Mouse (Mus musculus) midbrain, embryonic 16.5 days (tissue): ENCODE measurements around the gene Atf6. TPM values are rescaled to one million over a fixed set of nuclear protein-coding genes. Genes with fewer than 3 reads are reported as not detected.

Experiments used
- ATAC-seq: fragments of 200-750 bp; cut with Nextera tagmentation; 2 replicates; pipeline ENCODE4 v1.8.0; 2017; ENCODE audit warnings: moderate TSS enrichment
- H3K27ac ChIP-seq: fragments of 300-500 bp; sonication (generic); 2 replicates; pipeline ENCODE4 v1.5.1; 2014; ENCODE audit warnings: mild to moderate bottlenecking, low read length, mixed read lengths
- H3K27me3 ChIP-seq: fragments of 300-500 bp; sonication (generic); 2 replicates; pipeline ENCODE4 v1.6.1; 2014; ENCODE audit warnings: low read depth, low read length, mixed read lengths; ENCODE audit not compliant: control insufficient read depth, insufficient read depth
- H3K36me3 ChIP-seq: fragments of 300-500 bp; sonication (generic); 2 replicates; pipeline ENCODE4 v1.6.1; 2014; ENCODE audit warnings: mild to moderate bottlenecking, low read length, moderate library complexity, mixed read lengths; ENCODE audit not compliant: control insufficient read depth, insufficient read depth
- H3K4me1 ChIP-seq: fragments of 300-500 bp; sonication (generic); 2 replicates; pipeline ENCODE4 v1.6.1; 2014; ENCODE audit warnings: mild to moderate bottlenecking, low read length, mixed read lengths; ENCODE audit not compliant: control insufficient read depth, insufficient read depth
- H3K4me2 ChIP-seq: fragments of 300-500 bp; sonication (generic); 2 replicates; pipeline ENCODE4 v1.6.1; 2014; ENCODE audit warnings: mild to moderate bottlenecking, low read length, mixed read lengths
- H3K4me3 ChIP-seq: fragments of 300-500 bp; sonication (generic); 2 replicates; pipeline ENCODE4 v1.5.1; 2014; ENCODE audit warnings: low read depth, mild to moderate bottlenecking, low read length, moderate library complexity, mixed read lengths
- H3K9ac ChIP-seq: fragments of 300-500 bp; sonication (generic); 2 replicates; pipeline ENCODE4 v1.6.1; 2014; ENCODE audit warnings: low read depth, low read length, mixed read lengths
- H3K9me3 ChIP-seq: fragments of 300-500 bp; sonication (generic); replicated peaks from 2 replicates; pipeline ENCODE4 v1.6.1; 2014; ENCODE audit warnings: mild to moderate bottlenecking, low read length, mixed read lengths; ENCODE audit not compliant: control insufficient read depth, poor library complexity, severe bottlenecking
- WGBS: fragments of 180-500 bp; shearing (Covaris S2); extraction: QIAGEN DNeasy Blood & Tissue Kit; methylation state at CpG from one replicate; pipeline ENCODE4 v1.1.7; 2014; 5-methylcytosine and 5-hydroxymethylcytosine counted together
- polyA plus RNA-seq: library from polyadenylated mRNA; unstranded; fragments of >200 nt; fragmentation: Nextera tagmentation; extraction: Ambion mirVana; gene quantifications from 2 replicates; pipeline ENCODE4 v1.2.1, GENCODE M21; 2015

Gene Atf6
- polyA plus RNA-seq, result 6.9 and 8.1 TPM in 2 replicates

DNA sequence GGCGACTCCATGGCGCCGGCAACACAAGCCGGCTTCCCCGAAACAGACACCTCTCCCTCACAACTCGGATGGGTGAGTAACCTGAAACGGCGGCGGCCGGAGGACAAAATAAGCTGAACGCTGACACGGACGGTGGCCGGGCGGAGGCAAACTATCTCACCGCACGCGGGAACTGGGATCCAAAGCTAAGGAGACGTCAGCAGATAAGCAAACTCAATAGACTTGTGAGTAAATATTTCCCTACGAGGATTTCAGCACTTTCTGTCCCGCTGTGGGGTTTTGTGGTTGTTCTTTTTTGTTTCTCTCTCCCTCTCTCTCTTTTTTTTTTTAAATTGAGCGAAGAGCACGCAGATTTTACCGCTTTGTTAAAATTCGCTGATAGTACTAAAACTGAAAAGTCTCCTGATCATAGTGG is at the start of gene Atf6:
Atf6 (minus strand) TSS at position 81 of the 415 bp plus-strand sequence.
- peak within 1 kb of the TSS; percentile 75 for H3K4me3 ChIP-seq
- H3K4me2 ChIP-seq, result peak within 1 kb of the TSS; percentile 77
- peak within 1 kb of the TSS; percentile 77 for H3K27ac ChIP-seq
- no peaks in the 10 kb centered on the region for H3K36me3 ChIP-seq
- under 1% methylated on average over 25 of the region's 25 CpGs for WGBS
- no peaks in the 10 kb centered on the region for H3K9me3 ChIP-seq
- H3K9ac ChIP-seq, result peak within 1 kb of the TSS; percentile 83
- H3K27me3 ChIP-seq, result no peaks in the 10 kb centered on the region
- peaks cover 17% of the 10 kb centered on the region for H3K4me1 ChIP-seq
- ATAC-seq, result peak; percentile 69

DNA sequence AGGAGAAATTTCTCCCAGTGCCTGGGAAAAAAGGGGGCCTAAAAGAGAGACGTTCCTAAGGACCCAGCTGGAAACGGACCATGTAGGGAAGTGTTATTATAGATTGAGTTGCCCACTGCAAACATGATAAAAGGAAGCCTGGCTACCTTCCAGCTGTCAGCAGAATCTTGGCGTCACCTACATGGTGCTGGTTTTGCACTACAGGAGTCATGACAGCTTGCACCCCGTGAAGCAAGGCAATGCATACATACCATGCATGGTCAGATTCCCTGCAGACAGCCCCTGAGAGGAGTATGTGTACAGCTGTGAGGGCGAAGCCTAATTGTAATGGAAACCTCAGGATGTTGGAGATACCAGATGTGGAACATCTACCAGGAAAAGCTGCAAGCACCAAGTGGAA is 48.1 kb upstream of the Atf6 start:
- Histone ChIP-seq H3K4me3 (no peak overlapping the region), H3K27me3 (0 out of 2 replicates have a peak, but pooled peaks cover 2% of the 10 kb centered on the region), H3K4me2 (no peak overlapping the region), H3K36me3 (no peaks in the 10 kb centered on the region), H3K9me3 (no peaks in the 10 kb centered on the region), H3K27ac (no peak overlapping the region), H3K4me1 (no peaks in the 10 kb centered on the region), H3K9ac (no peak overlapping the region)
- WGBS, result 80% methylated on average over 5 of the region's 5 CpGs
- no peak for ATAC-seq

DNA sequence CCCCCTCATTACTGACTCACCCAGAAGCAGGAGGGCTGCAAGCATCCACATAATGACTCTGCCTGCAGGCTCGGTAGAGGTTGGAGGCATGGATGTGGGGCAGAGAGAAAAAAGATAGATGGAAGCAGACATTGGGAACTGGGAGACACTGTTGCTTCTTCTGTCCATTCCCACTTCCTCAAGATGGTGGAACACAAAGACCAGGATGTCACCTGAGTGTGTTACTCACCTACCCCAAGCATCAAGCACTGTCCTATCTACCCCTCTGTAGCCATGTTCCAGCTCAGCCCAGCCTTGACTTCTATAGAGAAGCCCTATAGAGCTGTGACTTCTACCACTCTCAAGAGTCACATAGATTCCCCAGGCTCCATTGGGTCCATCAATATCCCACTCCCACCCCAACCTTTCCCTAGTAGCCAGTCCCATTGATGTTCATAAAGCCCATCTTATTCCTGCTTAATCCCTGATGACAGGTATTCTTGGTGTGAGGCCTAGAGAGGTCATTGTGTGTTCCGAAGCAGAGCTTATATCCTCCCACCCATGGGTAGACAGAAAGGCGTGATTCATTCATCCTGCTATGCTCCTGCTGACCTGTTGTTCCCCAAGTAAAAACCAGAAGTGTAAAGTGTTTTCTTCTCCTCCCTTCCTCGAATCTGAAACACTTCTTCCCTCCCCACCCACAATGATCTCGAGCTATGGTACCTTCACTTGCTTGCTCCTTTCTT is 45.5 kb upstream of the Atf6 start, which contains the start of gene Fcrlb:
Fcrlb (minus strand) TSS at position 51 of the 725 bp plus-strand sequence.
- H3K4me2 ChIP-seq, result no peak within 1 kb of the TSS
- no peak within 1 kb of the TSS for H3K9ac ChIP-seq
- no peak for ATAC-seq
- WGBS, result 64% methylated on average over 5 of the region's 5 CpGs
- peaks cover 10% of the 10 kb centered on the region for H3K27me3 ChIP-seq
- no peak within 1 kb of the TSS for H3K4me3 ChIP-seq
- H3K4me1 ChIP-seq, result peaks cover 5% of the 10 kb centered on the region; the same call in 1 of the 2 replicates
- H3K27ac ChIP-seq, result no peak within 1 kb of the TSS
- H3K9me3 ChIP-seq, result no peaks in the 10 kb centered on the region
- H3K36me3 ChIP-seq, result no peaks in the 10 kb centered on the region

DNA sequence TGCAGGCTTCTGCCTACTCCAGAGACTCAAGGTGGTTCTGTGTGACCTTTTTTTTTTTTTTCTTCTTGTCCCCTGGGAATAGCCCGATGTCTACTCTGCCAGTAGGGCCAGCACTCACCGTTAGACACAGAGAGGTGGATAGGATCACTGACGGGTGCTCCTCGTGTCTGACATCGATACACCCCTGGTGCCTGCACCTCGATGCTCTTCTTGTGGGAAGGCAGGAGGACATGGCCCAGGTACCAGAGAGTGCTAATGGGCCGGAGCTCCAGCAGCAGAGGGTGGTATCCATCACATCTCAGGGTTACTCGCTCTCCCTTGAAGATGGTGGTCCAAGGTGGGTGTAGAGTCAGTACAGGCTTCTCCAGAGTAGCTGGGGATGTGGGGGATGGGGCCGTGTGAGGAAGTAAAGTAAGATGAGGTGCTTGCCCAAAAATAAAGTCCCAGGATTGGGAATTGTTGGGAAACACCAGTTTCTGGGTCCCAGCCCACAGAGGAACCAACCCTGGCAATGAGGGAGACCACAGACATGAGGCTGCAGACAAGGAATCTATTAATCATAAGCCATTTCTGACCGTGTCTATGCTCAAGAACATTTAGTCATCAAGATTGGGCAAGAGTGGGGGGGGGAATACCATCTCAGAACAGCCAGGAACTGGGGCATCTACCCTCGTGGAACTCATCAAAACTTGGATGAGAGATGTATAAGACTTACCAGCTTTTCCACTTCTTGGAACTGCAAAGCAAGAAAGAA is 44.5 kb upstream of the Atf6 start:
- 83% methylated on average over 11 of the region's 11 CpGs for WGBS
- Histone ChIP-seq H3K4me3 (no peak overlapping the region), H3K4me1 (peaks cover 5% of the 10 kb centered on the region; the same call in 1 of the 2 replicates), H3K4me2 (no peak overlapping the region), H3K9me3 (no peaks in the 10 kb centered on the region), H3K27ac (no peak overlapping the region), H3K27me3 (peaks cover 10% of the 10 kb centered on the region), H3K9ac (no peak overlapping the region), H3K36me3 (no peaks in the 10 kb centered on the region)
- ATAC-seq, result no peak

DNA sequence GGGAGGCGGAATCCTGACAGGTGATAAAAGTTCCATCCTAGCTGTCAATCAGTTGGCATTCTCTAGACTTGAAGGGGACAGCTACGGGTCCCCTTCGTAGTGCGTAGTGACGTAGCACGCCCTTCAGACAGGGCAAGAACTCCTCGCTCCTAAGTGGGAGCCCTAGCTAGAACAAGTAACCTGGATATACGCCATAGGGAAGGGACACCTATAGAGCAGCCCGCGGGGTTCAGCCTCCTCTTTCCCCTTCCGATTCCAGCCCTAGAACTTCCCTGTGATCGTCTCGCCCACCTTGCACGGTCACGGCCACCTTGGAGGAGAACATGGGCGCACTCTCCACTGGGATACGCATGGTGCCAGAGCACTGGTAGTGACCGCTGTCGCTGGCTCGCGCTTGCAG is 40.8 kb upstream of the Atf6 start:
- Histone ChIP-seq H3K4me3 (peak overlapping the region; percentile 54), H3K27ac (no peak overlapping the region), H3K9me3 (no peaks in the 10 kb centered on the region), H3K4me2 (peak overlapping the region; percentile 97), H3K9ac (peak overlapping the region; percentile 73), H3K27me3 (peaks cover 10% of the 10 kb centered on the region), H3K36me3 (no peaks in the 10 kb centered on the region), H3K4me1 (peaks cover 5% of the 10 kb centered on the region; the same call in 1 of the 2 replicates)
- ATAC-seq, result peak; percentile 75
- whole genome bisulfite sequencing, result 2% methylated on average over 21 of the region's 21 CpGs

DNA sequence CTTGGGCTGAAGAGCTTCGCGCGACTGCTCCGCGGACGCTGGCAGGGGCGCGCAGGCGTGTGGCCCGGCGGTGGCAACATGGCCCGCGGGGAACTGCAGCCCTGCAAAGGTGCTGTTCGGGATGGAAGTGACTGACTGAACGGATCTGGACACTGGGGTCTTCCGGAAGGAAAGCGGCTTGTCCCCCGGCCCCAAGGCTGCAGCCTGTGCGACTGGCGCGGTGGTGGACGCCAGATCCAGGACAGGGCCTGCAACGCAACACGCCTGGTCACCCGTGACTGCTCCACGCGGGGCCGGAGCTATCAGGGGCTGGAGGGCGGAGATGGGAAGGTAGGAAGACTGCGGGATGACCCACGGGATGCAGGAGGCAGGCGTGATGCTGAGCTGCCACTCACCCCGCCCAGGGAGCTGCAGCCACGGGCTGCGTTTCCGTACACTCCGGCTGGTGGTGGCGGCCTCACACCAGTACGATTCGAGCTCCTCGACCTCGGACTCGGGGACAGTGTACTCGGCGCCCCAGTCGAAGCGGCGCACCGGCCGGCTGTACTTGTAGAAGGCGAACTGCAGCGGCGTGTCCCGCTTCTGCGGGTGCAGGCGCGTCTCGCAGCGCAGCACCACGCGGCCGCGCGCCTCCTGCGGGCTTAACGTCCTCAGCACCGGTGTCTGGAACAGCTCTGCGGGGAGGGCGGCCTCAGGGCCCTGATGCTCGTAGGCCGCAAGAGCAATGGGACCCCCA is 40.1 kb upstream of the Atf6 start:
- Histone ChIP-seq H3K9me3 (no peaks in the 10 kb centered on the region), H3K4me2 (peak overlapping the region; percentile 97), H3K36me3 (no peaks in the 10 kb centered on the region), H3K4me3 (peak overlapping the region; percentile 54), H3K9ac (peak overlapping the region; percentile 73), H3K27ac (0 out of 2 replicates have a peak overlapping the region, but pooled peaks have one; percentile 9), H3K4me1 (peaks cover 5% of the 10 kb centered on the region; the same call in 1 of the 2 replicates), H3K27me3 (peaks cover 8% of the 10 kb centered on the region)
- ATAC-seq, result peak; percentile 88
- WGBS, result under 1% methylated on average over 71 of the region's 71 CpGs

DNA sequence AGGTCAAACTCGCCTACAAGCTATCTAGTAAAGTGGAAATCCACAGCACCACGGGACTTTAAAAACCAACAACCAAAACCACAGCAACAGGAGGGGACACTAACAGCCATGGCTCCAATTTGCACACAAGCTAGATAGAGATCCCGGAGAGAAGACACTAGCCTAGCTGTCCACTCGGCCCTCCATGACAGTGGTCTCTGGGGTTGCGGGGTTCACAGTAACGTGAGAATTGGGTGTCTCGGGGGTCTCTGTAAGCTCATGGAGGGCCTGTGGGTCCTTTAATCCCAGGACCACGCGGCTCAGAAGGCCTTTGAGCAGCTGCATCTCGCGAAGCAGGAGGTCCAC is 39.5 kb upstream of the Atf6 start:
- Histone ChIP-seq H3K9ac (peak overlapping the region; percentile 73), H3K9me3 (no peaks in the 10 kb centered on the region), H3K4me2 (peak overlapping the region; percentile 97), H3K4me3 (peak overlapping the region; percentile 54), H3K36me3 (no peaks in the 10 kb centered on the region), H3K27ac (0 out of 2 replicates have a peak overlapping the region, but pooled peaks have one; percentile 9), H3K27me3 (peaks cover 8% of the 10 kb centered on the region), H3K4me1 (peaks cover 5% of the 10 kb centered on the region; the same call in 1 of the 2 replicates)
- WGBS, result 19% methylated on average over 11 of the region's 11 CpGs
- ATAC-seq, result peak; percentile 43; the same call in 1 of the 2 replicates

DNA sequence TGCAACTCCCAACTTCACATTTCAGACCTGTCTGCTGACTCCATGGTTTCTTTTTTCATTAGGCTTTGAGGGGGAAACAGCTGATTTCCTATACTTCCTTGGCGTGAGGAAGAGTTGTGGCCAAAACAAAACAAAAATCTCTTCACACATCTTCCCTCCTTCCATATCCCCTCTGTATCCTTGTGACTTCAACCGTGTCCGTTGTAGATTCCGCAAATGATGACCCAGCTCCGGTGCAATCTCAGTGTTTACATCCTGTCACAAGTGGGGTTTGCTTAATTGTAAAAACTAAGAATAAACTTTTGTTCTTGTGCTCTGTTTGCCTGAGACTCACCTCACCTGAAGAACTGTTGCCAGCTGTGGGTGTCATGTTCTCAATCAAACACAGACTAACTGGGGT is 35.9 kb upstream of the Atf6 start:
- Histone ChIP-seq H3K27ac (no peak overlapping the region), H3K27me3 (peaks cover 2% of the 10 kb centered on the region; the same call in 1 of the 2 replicates), H3K9me3 (no peaks in the 10 kb centered on the region), H3K36me3 (no peaks in the 10 kb centered on the region), H3K9ac (no peak overlapping the region), H3K4me1 (peaks cover 2% of the 10 kb centered on the region; the same call in 1 of the 2 replicates), H3K4me2 (no peak overlapping the region), H3K4me3 (no peak overlapping the region)
- ATAC-seq, result no peak
- 75% methylated on average over 5 of the region's 5 CpGs for WGBS
